Mouse (Mus musculus): ENCODE results near the gene Hs3st3a1.

- TF ChIP-seq POLR2A (IDR thresholded peaks at IDR 0.05; ENCODE audit: borderline replicate concordance, extremely low read depth, low read depth, low read length) (no peak), CTCF (IDR thresholded peaks at IDR 0.05; ENCODE audit: insufficient read depth, low read length) (no peak)
These were observed 78.3 kb downstream of the Hs3st3a1 start for GRCm38 (mm10) chr11:64513419-64513818.
